Mouse (Mus musculus): ENCODE measurements at regions not wholly inside any gene's neighbourhood (a gene's known extent, or its start where the extent isn't known, plus 50 kb on each side); places are given as distances from the start of the nearest gene placed in this dataset.

GRCm38 (mm10) chrX:77009336-77009735 is 406.6 kb upstream of the Cldn34d start:
- no peak for DNase-seq

- no peak for DNase-seq
Measured at GRCm38 (mm10) chrX:77013890-77014289, 411.2 kb upstream of the Cldn34d start.

- peak; percentile 29 to 49 for DNase-seq
Measured at GRCm38 (mm10) chrX:77050401-77051381, 448.0 kb upstream of the Cldn34d start.

- no peak for DNase-seq
Measured at GRCm38 (mm10) chrX:77052036-77052435, 449.3 kb upstream of the Cldn34d start.

- DNase-seq = no peak
Measured at GRCm38 (mm10) chrX:77079776-77080175, 431.0 kb upstream of the Tbl1x start.

- no peak for DNase-seq
Measured at GRCm38 (mm10) chrX:77082716-77083115, 428.1 kb upstream of the Tbl1x start.

GRCm38 (mm10) chrX:77121761-77122160 is 389.1 kb upstream of the Tbl1x start:
- DNase-seq = no peak
